Mouse (Mus musculus): ENCODE results near the gene Rsg1.

Rsg1 gene

GRCm38 (mm10) chr4:141274485-141275341 lies 61.0 kb downstream of the Rsg1 start:
- no peak for DNase-seq (ENCODE audit: low read depth, low spot score)

Measured in R1 (cell line).